Mouse (Mus musculus) hindbrain, embryonic 14.5 days (tissue): ENCODE results near the gene Por. TPM values are rescaled to one million over a fixed set of nuclear protein-coding genes. Genes with fewer than 3 reads are reported as not detected.

Source experiments
- ATAC-seq: fragments of 200-750 bp; cut with Nextera tagmentation; 2 replicates; pipeline ENCODE4 v1.8.0; 2017; ENCODE audit warnings: moderate number of reproducible peaks, mild to moderate bottlenecking, moderate TSS enrichment, moderate library complexity; ENCODE audit not compliant: low FRiP score
- DNase-seq: peaks from one replicate; pipeline ENCODE4 v3.0.0-alpha.2; 2015; ENCODE audit warnings: low spot score
- H3K27ac ChIP-seq: fragments of 300-500 bp; sonication (generic); 2 replicates; pipeline ENCODE4 v1.5.1; 2014; ENCODE audit warnings: mild to moderate bottlenecking, moderate library complexity
- H3K27me3 ChIP-seq: fragments of 300-500 bp; sonication (generic); 2 replicates; pipeline ENCODE4 v1.6.1; 2014; ENCODE audit warnings: mild to moderate bottlenecking, low read length, mixed read lengths; ENCODE audit not compliant: control insufficient read depth, insufficient read depth
- H3K36me3 ChIP-seq: fragments of 300-500 bp; sonication (generic); replicated peaks from 2 replicates; pipeline ENCODE4 v1.6.1; 2014; ENCODE audit not compliant: control insufficient read depth, insufficient read depth
- H3K4me1 ChIP-seq: fragments of 300-500 bp; sonication (generic); replicated peaks from 2 replicates; pipeline ENCODE4 v1.6.1; 2014; ENCODE audit warnings: antibody characterized with exemption, low read length, mixed read lengths; ENCODE audit not compliant: control insufficient read depth, insufficient read depth
- H3K4me2 ChIP-seq: fragments of 300-500 bp; sonication (generic); replicated peaks from 2 replicates; pipeline ENCODE4 v1.6.1; 2014; ENCODE audit warnings: mild to moderate bottlenecking, moderate library complexity
- H3K4me3 ChIP-seq: fragments of 300-500 bp; sonication (generic); replicated peaks from 2 replicates; pipeline ENCODE4 v1.5.1; 2014; ENCODE audit warnings: mild to moderate bottlenecking, low read length
- H3K9ac ChIP-seq: fragments of 300-500 bp; sonication (generic); 2 replicates; pipeline ENCODE4 v1.6.1; 2014
- H3K9me3 ChIP-seq: fragments of 300-500 bp; sonication (generic); 2 replicates; pipeline ENCODE4 v1.6.1; 2016; ENCODE audit warnings: low read length; ENCODE audit not compliant: control insufficient read depth
- WGBS: fragments of 180-500 bp; shearing (Covaris S2); extraction: QIAGEN DNeasy Blood & Tissue Kit; methylation state at CpG from one replicate; pipeline ENCODE4 v1.1.7; 2014; 5-methylcytosine and 5-hydroxymethylcytosine counted together
- polyA plus RNA-seq: library from polyadenylated mRNA; unstranded; fragments of >200 nt; fragmentation: Nextera tagmentation; extraction: Ambion mirVana; gene quantifications from 2 replicates; pipeline ENCODE4 v1.2.1, GENCODE M21; 2014

The Por gene
- polyA plus RNA-seq, 1 experiment from 2014 or later: 79.7 TPM

- Histone ChIP-seq H3K4me1 (peaks cover 12% of the 10 kb centered on the region; the same call in 1 of the 2 replicates), H3K4me2 (no peak overlapping the region), H3K27ac (no peak overlapping the region), H3K4me3 (no peak overlapping the region), H3K9me3 (no peaks in the 10 kb centered on the region), H3K36me3 (peaks cover 39% of the 10 kb centered on the region), H3K27me3 (no peaks in the 10 kb centered on the region), H3K9ac (no peak overlapping the region)
- ATAC-seq (no peak), DNase-seq (no peak)
- WGBS: 47% methylated on average over 10 of the region's 10 CpGs
Measured at GRCm38 (mm10) chr5:135715624-135716023, 45.8 kb downstream of the Por start.

DNA sequence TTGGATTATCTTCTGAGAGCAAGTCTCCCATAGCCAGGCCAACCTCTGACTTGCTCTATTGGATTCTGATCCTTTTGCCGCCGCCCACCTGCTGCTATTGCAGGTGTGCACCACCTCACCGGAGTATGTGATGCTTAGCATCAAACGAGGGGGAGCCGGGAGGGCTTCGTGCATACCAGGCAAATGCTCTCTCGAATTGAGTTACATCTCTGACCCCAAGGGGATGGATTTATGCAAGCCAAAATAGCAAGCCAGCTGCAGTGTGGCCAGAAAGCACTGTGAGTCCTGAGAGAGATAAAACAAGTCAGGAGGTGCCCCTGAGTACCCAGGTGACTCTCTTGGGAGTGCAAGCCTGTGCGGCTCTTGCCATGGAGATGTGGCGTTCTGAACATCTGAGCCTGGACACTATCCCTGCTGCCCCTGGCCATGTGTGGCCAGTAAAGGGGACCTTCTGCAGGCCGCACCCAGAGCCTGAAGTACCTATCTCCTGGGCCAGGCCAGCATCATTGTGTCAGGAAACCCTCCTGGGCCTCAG is 49.8 kb downstream of the Por start:
- Histone ChIP-seq H3K9ac (no peak overlapping the region), H3K27ac (no peak overlapping the region), H3K4me2 (no peak overlapping the region), H3K27me3 (no peaks in the 10 kb centered on the region), H3K36me3 (peaks cover 44% of the 10 kb centered on the region), H3K9me3 (no peaks in the 10 kb centered on the region), H3K4me3 (no peak overlapping the region), H3K4me1 (peaks cover 5% of the 10 kb centered on the region)
- no peak for ATAC-seq
- DNase-seq: no peak
- WGBS: 90% methylated on average over 10 of the region's 10 CpGs

GRCm38 (mm10) chr5:135720121-135720520 is 50.3 kb downstream of the Por start:
- Histone ChIP-seq H3K4me1 (peaks cover 10% of the 10 kb centered on the region), H3K9me3 (no peaks in the 10 kb centered on the region), H3K27ac (no peak overlapping the region), H3K4me2 (no peak overlapping the region), H3K4me3 (no peak overlapping the region), H3K36me3 (peaks cover 44% of the 10 kb centered on the region), H3K27me3 (no peaks in the 10 kb centered on the region), H3K9ac (no peak overlapping the region)
- 79% methylated on average over 3 of the region's 3 CpGs for WGBS
- no peak for DNase-seq
- no peak for ATAC-seq

- DNase-seq: no peak
- Histone ChIP-seq H3K27me3 (no peaks in the 10 kb centered on the region), H3K9me3 (no peaks in the 10 kb centered on the region), H3K4me1 (peaks cover 19% of the 10 kb centered on the region), H3K27ac (no peak overlapping the region), H3K36me3 (peaks cover 39% of the 10 kb centered on the region), H3K4me2 (no peak overlapping the region), H3K4me3 (no peak overlapping the region), H3K9ac (no peak overlapping the region)
- 94% methylated on average over 8 of the region's 8 CpGs for WGBS
- ATAC-seq: no peak
Measured at GRCm38 (mm10) chr5:135721076-135721475, 51.2 kb downstream of the Por start.

DNA sequence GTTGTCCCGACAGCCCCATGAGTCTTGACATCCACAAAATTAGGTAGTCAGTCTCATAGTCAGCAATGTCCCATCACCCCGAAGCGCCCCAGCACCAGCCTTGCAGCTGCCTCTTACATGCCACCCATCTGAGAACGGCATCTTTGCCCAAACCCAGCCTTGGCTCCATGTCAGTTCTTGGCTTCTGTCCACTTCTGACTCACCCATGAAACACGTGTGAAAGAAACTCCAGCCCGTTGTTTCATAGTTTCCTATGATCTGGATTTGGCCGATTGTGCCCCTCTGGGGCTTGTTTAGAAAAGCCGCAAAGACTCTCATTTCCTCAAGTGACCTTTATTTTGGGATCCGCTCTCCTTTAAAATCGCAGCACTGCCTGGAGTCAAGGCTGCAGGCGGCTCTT is 52.3 kb downstream of the Por start:
- no peak overlapping the region for H3K4me2 ChIP-seq
- no peaks in the 10 kb centered on the region for H3K9me3 ChIP-seq
- no peak overlapping the region for H3K27ac ChIP-seq
- H3K4me3 ChIP-seq: no peak overlapping the region
- H3K27me3 ChIP-seq: no peaks in the 10 kb centered on the region
- DNase-seq (no peak), ATAC-seq (no peak)
- peaks cover 30% of the 10 kb centered on the region for H3K36me3 ChIP-seq
- 76% methylated on average over 11 of the region's 11 CpGs for WGBS
- peaks cover 30% of the 10 kb centered on the region for H3K4me1 ChIP-seq
- H3K9ac ChIP-seq: no peak overlapping the region

DNA sequence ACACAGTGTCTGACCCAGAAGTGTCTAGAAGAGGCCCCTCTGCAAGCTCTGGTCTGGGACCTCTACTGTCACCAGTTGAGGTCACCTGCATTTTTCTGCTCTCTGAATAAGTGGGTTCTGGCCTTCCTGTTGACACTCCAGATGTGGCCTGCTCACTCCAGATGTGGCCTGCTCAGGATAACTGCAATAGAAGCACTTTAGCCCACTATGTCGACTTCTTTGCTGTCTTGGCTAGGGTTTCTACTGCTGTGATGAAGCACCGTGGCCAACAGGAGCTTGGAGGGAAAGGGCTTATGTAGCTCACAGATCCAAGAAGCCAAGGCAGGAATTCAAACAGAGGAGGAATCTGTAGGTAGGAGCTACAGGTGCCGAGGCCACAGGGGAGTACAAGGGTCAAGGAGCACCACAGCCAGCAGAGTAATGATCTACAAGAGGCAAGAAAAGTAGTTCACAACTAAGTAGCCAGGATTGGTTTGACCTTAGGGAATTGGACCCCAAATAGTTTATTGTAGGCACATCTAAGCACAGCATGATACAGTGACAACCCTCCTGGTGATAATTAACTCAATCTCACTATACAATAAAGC is 53.4 kb downstream of the Por start:
- H3K27me3 ChIP-seq: no peaks in the 10 kb centered on the region
- no peak overlapping the region for H3K9ac ChIP-seq
- H3K36me3 ChIP-seq: peaks cover 22% of the 10 kb centered on the region
- no peaks in the 10 kb centered on the region for H3K9me3 ChIP-seq
- H3K4me2 ChIP-seq: no peak overlapping the region
- 76% methylated on average over 3 of the region's 3 CpGs for WGBS
- DNase-seq (no peak), ATAC-seq (no peak)
- H3K4me3 ChIP-seq: no peak overlapping the region
- H3K4me1 ChIP-seq: peaks cover 30% of the 10 kb centered on the region
- no peak overlapping the region for H3K27ac ChIP-seq

GRCm38 (mm10) chr5:135724536-135725322 is 54.9 kb downstream of the Por start:
- Histone ChIP-seq H3K4me2 (peak overlapping the region; percentile 46), H3K9me3 (no peaks in the 10 kb centered on the region), H3K27ac (peak overlapping the region; percentile 89), H3K27me3 (no peaks in the 10 kb centered on the region), H3K4me3 (no peak overlapping the region), H3K36me3 (peaks cover 24% of the 10 kb centered on the region), H3K4me1 (peaks cover 30% of the 10 kb centered on the region), H3K9ac (peak overlapping the region; percentile 47)
- 5% methylated on average over 9 of the region's 9 CpGs for WGBS
- DNase-seq (peak; percentile 37), ATAC-seq (peak; percentile 75)

- ATAC-seq (peak; percentile 88), DNase-seq (peak; percentile 69)
- peak overlapping the region; percentile 47 for H3K9ac ChIP-seq
- peaks cover 31% of the 10 kb centered on the region for H3K36me3 ChIP-seq
- H3K9me3 ChIP-seq: no peaks in the 10 kb centered on the region
- no peaks in the 10 kb centered on the region for H3K27me3 ChIP-seq
- H3K4me2 ChIP-seq: peak overlapping the region; percentile 46
- peak overlapping the region; percentile 89 for H3K27ac ChIP-seq
- H3K4me3 ChIP-seq: peak overlapping the region; percentile 18; the same call in 1 of the 2 replicates
- WGBS: 3% methylated on average over 8 of the region's 8 CpGs
- H3K4me1 ChIP-seq: peaks cover 30% of the 10 kb centered on the region
Measured at GRCm38 (mm10) chr5:135725391-135725841, 55.6 kb downstream of the Por start.

GRCm38 (mm10) chr5:135725991-135726390 is 56.2 kb downstream of the Por start:
- Histone ChIP-seq H3K27ac (peak overlapping the region; percentile 89), H3K4me1 (peaks cover 30% of the 10 kb centered on the region), H3K9me3 (no peaks in the 10 kb centered on the region), H3K27me3 (no peaks in the 10 kb centered on the region), H3K9ac (peak overlapping the region; percentile 47), H3K4me3 (peak overlapping the region; percentile 18; the same call in 1 of the 2 replicates), H3K36me3 (peaks cover 32% of the 10 kb centered on the region), H3K4me2 (peak overlapping the region; percentile 46)
- DNase-seq (no peak), ATAC-seq (no peak)
- 15% methylated on average over 6 of the region's 6 CpGs for WGBS
